Mouse (Mus musculus) cortical plate, adult 2 months (tissue): ENCODE results near the gene Fgfr2.

ENCODE experiments used
- CTCF ChIP-seq: fragments of 200-500 bp; IDR thresholded peaks from 2 replicates; pipeline ENCODE4 v1.5.1; 2011; ENCODE audit warnings: mild to moderate bottlenecking, control low read depth, low read length; ENCODE audit not compliant: insufficient read depth; ENCODE audit errors: extremely low read depth
- POLR2A ChIP-seq: fragments of 200-500 bp; IDR thresholded peaks from 2 replicates; pipeline ENCODE4 v1.6.1; 2011; ENCODE audit warnings: mild to moderate bottlenecking, low read length, control low read depth; ENCODE audit not compliant: insufficient read depth; ENCODE audit errors: extremely low read depth

- TF ChIP-seq POLR2A (no peak), CTCF (no peak)
Measured at GRCm38 (mm10) chr7:130826343-130826742, 2296.8 kb downstream of the Fgfr2 start.
